Mouse (Mus musculus): Measurements from ENCODE around the gene Calu.
"Not testable (repeated sequence)": the region's sequence is repeated elsewhere in the genome, so short reads cannot be mapped to it uniquely, and the experiment has no call there.

The Calu gene

GRCm38 (mm10) chr6:29362246-29363128 lies 14.6 kb downstream of the Calu start:
- no peak for DNase-seq (ENCODE audit: low read depth, low spot score)

DNA sequence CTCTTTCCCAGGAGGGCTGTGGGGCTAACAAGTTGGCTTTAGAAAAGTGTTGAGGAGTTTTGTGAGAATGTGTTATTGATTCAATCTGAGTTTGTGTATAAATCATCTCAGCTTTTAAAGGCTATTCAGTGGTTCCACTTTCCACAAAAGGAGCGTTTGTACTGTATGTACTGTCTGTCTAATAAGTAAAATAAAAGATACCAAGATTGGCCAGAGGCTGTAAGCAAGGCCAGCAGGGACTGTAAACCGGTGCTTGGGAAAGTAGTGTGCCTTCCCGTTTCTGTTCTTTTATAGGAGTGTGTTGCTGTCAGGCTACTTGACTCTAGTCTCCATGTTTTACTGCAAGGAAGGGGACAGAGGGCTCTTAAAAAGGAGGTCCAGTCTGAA lies 15.3 kb downstream of the Calu start:
- DNase-seq (ENCODE audit: low read depth, low spot score) = no peak

GRCm38 (mm10) chr6:29365277-29365676 lies 17.4 kb downstream of the Calu start:
- no peak for DNase-seq (ENCODE audit: low read depth, low spot score)

DNA sequence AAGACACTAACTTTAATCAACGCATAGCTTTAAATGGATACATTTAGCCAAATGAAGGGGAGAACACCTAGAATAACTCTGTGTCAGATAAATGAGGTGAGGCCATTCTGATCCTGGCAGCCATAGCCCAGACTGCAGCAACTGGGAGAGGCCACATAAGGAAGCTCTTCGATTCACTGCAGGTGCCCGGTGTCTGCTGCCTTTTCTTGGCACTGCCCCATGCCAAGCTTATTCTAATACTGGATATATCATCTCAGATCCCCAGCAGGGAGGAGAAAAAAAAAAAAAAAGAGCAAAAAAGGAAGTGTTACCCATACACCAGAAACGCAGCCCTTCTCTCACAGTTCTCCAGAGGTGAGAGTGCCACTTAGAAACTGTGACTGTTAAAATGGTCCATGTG lies 29.5 kb downstream of the Calu start:
- no peak for DNase-seq (ENCODE audit: low read depth, low spot score)

GRCm38 (mm10) chr6:29378678-29379077 lies 30.8 kb downstream of the Calu start:
- DNase-seq (ENCODE audit: low read depth, low spot score) = no peak

- DNase-seq (ENCODE audit: low read depth, low spot score) = no peak
Measured at GRCm38 (mm10) chr6:29379954-29380353, 32.1 kb downstream of the Calu start.

GRCm38 (mm10) chr6:29382442-29382841 lies 34.6 kb downstream of the Calu start:
- no peak for DNase-seq (ENCODE audit: low read depth, low spot score)

GRCm38 (mm10) chr6:29388052-29388518 lies 40.2 kb downstream of the Calu start, which contains the start of gene Opn1sw:
Opn1sw (minus strand) TSS chr6:29388468.
- peak; percentile 27 for DNase-seq (ENCODE audit: low read depth, low spot score)

- no peak for DNase-seq (ENCODE audit: low read depth, low spot score)
Measured at GRCm38 (mm10) chr6:29388606-29389080, 40.8 kb downstream of the Calu start.

- no peak for DNase-seq (ENCODE audit: low read depth, low spot score)
Measured at GRCm38 (mm10) chr6:29389425-29389824, 41.6 kb downstream of the Calu start.

DNA sequence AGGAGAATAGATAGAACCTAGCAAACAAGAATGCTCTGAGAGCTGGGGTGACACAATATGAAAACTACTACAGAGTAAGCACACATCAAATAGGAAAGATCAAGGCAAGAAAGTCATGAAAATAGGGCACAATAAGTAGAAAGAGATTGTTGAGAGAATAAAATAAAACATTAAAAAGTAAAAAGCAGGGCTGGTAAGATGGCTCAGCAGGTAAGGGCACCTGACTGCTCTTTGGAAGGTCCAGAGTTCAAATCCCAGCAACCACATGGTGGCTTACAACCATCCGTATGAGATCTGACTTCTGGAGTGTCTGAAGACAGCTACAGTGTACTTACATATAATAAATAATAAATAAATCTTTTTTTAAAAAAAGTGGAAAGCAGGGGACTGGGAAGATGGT lies 42.6 kb downstream of the Calu start:
- DNase-seq (ENCODE audit: low read depth, low spot score) = not testable (repeated sequence)

- DNase-seq (ENCODE audit: low read depth, low spot score) = not testable (repeated sequence)
Measured at GRCm38 (mm10) chr6:29391241-29391640, 43.4 kb downstream of the Calu start.

DNA sequence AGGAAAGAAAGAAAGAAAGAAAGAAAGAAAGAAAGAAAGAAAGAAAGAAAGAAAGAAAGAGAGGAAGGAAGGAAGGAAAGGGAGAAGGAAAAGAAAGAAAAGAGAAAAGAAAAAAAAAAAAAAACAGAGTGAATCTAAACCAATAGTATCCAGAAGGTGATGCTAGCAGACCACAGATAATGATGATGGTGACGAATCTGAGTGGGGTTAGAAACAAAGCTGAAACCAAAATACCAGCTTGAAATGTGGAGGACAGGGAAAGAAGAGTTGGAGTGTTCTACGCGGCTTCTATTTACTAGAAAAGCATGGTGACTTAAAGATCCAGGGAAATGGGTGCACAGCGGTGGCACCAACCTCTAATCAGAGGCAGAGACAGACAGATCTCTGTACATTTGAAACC lies 43.9 kb downstream of the Calu start:
- no peak for DNase-seq (ENCODE audit: low read depth, low spot score)

- DNase-seq (ENCODE audit: low read depth, low spot score) = no peak
Measured at GRCm38 (mm10) chr6:29394286-29394685, 46.4 kb downstream of the Calu start.

DNA sequence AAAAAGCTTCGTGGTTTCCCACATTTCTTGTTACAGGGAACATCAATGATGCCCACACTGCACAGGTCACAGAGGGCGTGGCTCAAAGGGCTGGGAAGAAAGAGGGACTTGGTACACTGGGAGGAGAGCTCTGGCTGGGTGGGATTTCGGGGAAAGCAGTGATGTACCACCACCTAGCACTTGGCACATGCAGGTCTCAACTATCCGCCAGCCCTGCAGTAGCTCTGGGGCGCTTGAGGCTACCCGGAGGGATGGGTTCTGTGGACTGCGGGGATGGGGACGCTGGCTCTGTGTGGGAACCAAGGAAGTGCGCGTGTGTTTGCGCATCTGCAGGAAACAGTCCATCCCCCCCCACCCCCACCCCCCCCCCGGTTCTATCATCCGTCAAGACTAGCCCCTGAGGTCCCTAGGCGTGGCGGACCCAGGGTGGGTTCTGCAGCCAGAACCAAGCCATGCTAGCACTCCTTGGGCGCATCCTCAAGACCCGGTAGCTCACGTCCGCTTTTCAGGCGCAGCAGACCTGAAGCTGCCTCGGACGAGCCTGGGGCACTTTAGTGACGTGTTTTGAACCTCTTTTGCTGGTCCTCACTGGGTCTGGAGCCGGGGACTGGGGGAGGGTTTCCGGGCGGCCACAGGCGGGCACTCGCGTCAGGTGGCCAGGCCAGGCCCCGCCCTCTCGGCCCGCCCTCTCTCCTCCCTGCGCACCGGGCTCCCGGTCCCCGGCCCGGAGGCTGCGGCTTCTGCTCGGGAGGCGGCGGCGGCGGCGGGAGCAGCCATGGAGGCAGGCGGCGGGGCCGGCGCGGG lies 48.2 kb downstream of the Calu start, which contains the start of gene Ccdc136:
Ccdc136 (plus strand) TSS at position 400 of the 804 bp plus-strand sequence.
- DNase-seq (ENCODE audit: low read depth, low spot score) = peak; percentile 63

GRCm38 (mm10) chr6:29396714-29397540 lies 49.1 kb downstream of the Calu start:
- no peak for DNase-seq (ENCODE audit: low read depth, low spot score)

DNA sequence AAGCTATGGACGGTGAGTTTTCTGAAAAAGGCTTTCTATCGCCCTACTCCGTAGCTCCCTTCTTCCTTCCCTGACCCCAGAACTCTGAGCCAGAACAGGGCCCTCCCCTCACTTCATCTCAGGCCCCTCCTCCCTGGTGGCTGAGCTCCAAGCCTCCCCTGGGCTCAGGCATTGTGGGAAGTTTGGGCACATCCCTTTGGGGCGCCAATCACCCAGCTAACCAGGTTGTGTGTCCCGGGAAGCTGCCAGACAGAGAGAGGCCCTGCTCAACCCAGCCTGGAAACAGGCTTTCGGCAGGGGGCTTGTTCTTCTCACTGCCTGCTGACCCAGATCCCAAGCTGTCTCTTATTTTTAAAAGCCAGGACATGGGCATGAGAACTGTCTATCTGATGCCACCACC lies 49.7 kb downstream of the Calu start:
- DNase-seq (ENCODE audit: low read depth, low spot score) = no peak

- DNase-seq (ENCODE audit: low read depth, low spot score) = no peak
Measured at GRCm38 (mm10) chr6:29399851-29400250, 52.0 kb downstream of the Calu start.

DNA sequence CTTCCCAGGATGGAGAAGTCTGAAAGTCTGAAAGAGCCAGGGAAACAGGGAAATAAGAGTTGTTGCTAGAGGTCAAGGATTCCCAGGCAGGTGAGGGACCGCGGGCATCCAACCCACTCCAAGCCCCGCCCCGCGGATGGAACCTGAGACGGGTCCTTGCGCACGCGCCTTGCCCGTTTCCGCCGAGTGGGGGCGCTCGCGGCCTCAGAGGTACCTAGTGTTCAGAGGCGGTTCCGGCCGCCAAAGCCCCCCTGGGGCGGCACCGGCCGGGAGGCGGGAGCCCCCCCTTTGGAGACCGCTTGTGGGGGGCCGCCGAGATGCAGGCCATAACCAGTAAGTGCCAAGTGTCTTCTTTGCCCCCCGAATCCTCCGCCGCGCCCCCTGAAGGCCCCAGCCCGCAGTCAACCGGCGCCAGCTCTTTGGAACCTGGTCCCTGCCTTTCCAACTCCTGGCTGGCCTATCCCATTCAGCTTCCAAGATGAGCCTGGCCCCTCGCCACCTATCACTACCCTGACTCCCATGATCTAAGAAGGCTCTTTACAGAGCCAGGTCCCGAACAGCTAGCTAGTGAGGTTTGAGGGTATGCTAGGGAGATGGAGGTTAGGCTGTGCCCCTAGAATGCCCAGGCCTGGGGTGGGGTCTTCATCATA lies 54.9 kb downstream of the Calu start:
- DNase-seq (ENCODE audit: low read depth, low spot score) = peak; percentile 45

GRCm38 (mm10) chr6:29406412-29406811 lies 58.5 kb downstream of the Calu start:
- DNase-seq (ENCODE audit: low read depth, low spot score) = no peak

DNA sequence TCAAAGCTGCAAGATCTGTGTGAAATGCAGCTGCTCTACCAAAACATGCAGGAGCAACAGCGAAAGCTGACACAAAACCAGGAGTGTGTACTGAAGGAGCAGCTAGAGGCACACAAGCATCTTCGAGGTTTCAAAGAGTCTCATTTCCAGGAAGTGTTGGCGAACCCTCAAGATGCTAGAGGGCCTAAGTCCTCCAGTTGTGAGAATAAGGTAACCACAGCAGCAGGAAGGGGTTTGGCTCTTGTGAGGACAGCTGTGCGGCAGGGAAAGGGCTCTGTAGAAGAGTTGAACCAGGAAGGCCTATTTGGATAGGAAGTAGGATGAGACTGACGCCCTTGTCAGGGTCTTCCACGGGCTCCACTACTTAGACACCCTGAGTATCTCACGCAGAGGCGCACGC lies 67.6 kb downstream of the Calu start:
- peak; percentile 52 for DNase-seq (ENCODE audit: low read depth, low spot score)

All from CD4-positive, CD25-positive, alpha-beta regulatory T cell, adult 2 months (primary cell).